Mouse (Mus musculus) lung, embryonic 16.5 days (tissue): ENCODE measurements around the gene Nmrk2. TPM values are rescaled to one million over a fixed set of nuclear protein-coding genes. Genes with fewer than 3 reads are reported as not detected.
A peak's percentile ranks its signal among the peaks of the same experiment; 100 is the strongest.

Experiments used
- ATAC-seq: fragments of 200-750 bp; cut with Nextera tagmentation; 2 replicates; pipeline ENCODE4 v1.8.0; 2017; ENCODE audit warnings: low read depth, mild to moderate bottlenecking, moderate library complexity
- H3K27ac ChIP-seq: fragments of 300-500 bp; sonication (generic); 2 replicates; pipeline ENCODE4 v1.5.1; 2014; ENCODE audit warnings: mild to moderate bottlenecking, control low read depth, low read length
- H3K27me3 ChIP-seq: fragments of 300-500 bp; sonication (generic); 2 replicates; pipeline ENCODE4 v1.6.1; 2014; ENCODE audit warnings: low read depth, low read length, mixed read lengths; ENCODE audit not compliant: control insufficient read depth, insufficient read depth
- H3K36me3 ChIP-seq: fragments of 300-500 bp; sonication (generic); 2 replicates; pipeline ENCODE4 v1.6.1; 2014; ENCODE audit warnings: low read length; ENCODE audit not compliant: control insufficient read depth, insufficient read depth
- H3K4me1 ChIP-seq: fragments of 300-500 bp; sonication (generic); replicated peaks from 2 replicates; pipeline ENCODE4 v1.6.1; 2014; ENCODE audit warnings: low read length, mixed read lengths; ENCODE audit not compliant: control insufficient read depth, insufficient read depth
- H3K4me2 ChIP-seq: fragments of 300-500 bp; sonication (generic); 2 replicates; pipeline ENCODE4 v1.6.1; 2014; ENCODE audit warnings: low read depth, low read length, control low read depth
- H3K4me3 ChIP-seq: fragments of 300-500 bp; sonication (generic); 2 replicates; pipeline ENCODE4 v1.5.1; 2014; ENCODE audit warnings: mild to moderate bottlenecking, low read length, control low read depth
- H3K9ac ChIP-seq: fragments of 300-500 bp; sonication (generic); 2 replicates; pipeline ENCODE4 v1.6.1; 2014; ENCODE audit warnings: low read length, control low read depth
- H3K9me3 ChIP-seq: fragments of 300-500 bp; sonication (generic); 2 replicates; pipeline ENCODE4 v1.6.1; 2016; ENCODE audit warnings: low read length; ENCODE audit not compliant: control insufficient read depth
- WGBS: fragments of 180-500 bp; shearing (Covaris S2); extraction: QIAGEN DNeasy Blood & Tissue Kit; methylation state at CpG from one replicate; pipeline ENCODE4 v1.1.7; 2014; 5-methylcytosine and 5-hydroxymethylcytosine counted together
- polyA plus RNA-seq: library from polyadenylated mRNA; unstranded; fragments of >200 nt; fragmentation: Nextera tagmentation; extraction: Ambion mirVana; gene quantifications from 2 replicates; pipeline ENCODE4 v1.2.1, GENCODE M21; 2015

Nmrk2 gene
- polyA plus RNA-seq, 1 experiment from 2014 or later = 0.31 TPM

- WGBS = under 1% methylated on average over 85 of the region's 93 CpGs
- peak overlapping the region; percentile 82 for H3K27ac ChIP-seq
- peak overlapping the region; percentile 50 for H3K4me3 ChIP-seq
- H3K27me3 ChIP-seq = peaks cover 36% of the 10 kb centered on the region
- H3K9me3 ChIP-seq = no peaks in the 10 kb centered on the region
- peaks cover 23% of the 10 kb centered on the region for H3K4me1 ChIP-seq
- peak overlapping the region; percentile 95 for H3K4me2 ChIP-seq
- peak overlapping the region; percentile 66 for H3K9ac ChIP-seq
- peak; percentile 90 for ATAC-seq
- peaks cover 12% of the 10 kb centered on the region for H3K36me3 ChIP-seq
Measured at GRCm38 (mm10) chr10:81192270-81192967, 9.4 kb downstream of the Nmrk2 start.

GRCm38 (mm10) chr10:81191342-81191982 is 10.4 kb downstream of the Nmrk2 start:
- ATAC-seq = no peak
- no peak overlapping the region for H3K9ac ChIP-seq
- H3K9me3 ChIP-seq = no peaks in the 10 kb centered on the region
- H3K4me1 ChIP-seq = peaks cover 23% of the 10 kb centered on the region
- 72% methylated on average over 18 of the region's 18 CpGs for WGBS
- peak overlapping the region; percentile 95 for H3K4me2 ChIP-seq
- H3K4me3 ChIP-seq = peak overlapping the region; percentile 50
- peaks cover 18% of the 10 kb centered on the region for H3K36me3 ChIP-seq
- H3K27me3 ChIP-seq = peaks cover 28% of the 10 kb centered on the region
- peak overlapping the region; percentile 82 for H3K27ac ChIP-seq

GRCm38 (mm10) chr10:81190912-81191321 is 10.9 kb downstream of the Nmrk2 start:
- peaks cover 18% of the 10 kb centered on the region for H3K36me3 ChIP-seq
- no peak for ATAC-seq
- no peak overlapping the region for H3K9ac ChIP-seq
- peaks cover 23% of the 10 kb centered on the region for H3K4me1 ChIP-seq
- H3K9me3 ChIP-seq = no peaks in the 10 kb centered on the region
- no peak overlapping the region for H3K4me3 ChIP-seq
- H3K27me3 ChIP-seq = peaks cover 25% of the 10 kb centered on the region
- no peak overlapping the region for H3K4me2 ChIP-seq
- peak overlapping the region; percentile 25; the same call in 1 of the 2 replicates for H3K27ac ChIP-seq
- 51% methylated on average over 6 of the region's 6 CpGs for WGBS

- 67% methylated on average over 31 of the region's 31 CpGs for WGBS
- H3K27me3 ChIP-seq = peaks cover 23% of the 10 kb centered on the region
- H3K4me2 ChIP-seq = no peak overlapping the region
- no peak overlapping the region for H3K9ac ChIP-seq
- no peak overlapping the region for H3K27ac ChIP-seq
- peaks cover 24% of the 10 kb centered on the region for H3K4me1 ChIP-seq
- no peak for ATAC-seq
- no peaks in the 10 kb centered on the region for H3K9me3 ChIP-seq
- no peak overlapping the region for H3K4me3 ChIP-seq
- peaks cover 21% of the 10 kb centered on the region for H3K36me3 ChIP-seq
Measured at GRCm38 (mm10) chr10:81190236-81190911, 11.5 kb downstream of the Nmrk2 start.

GRCm38 (mm10) chr10:81189821-81190220 is 12.0 kb downstream of the Nmrk2 start:
- no peak overlapping the region for H3K4me3 ChIP-seq
- H3K36me3 ChIP-seq = peaks cover 23% of the 10 kb centered on the region
- WGBS = 72% methylated on average over 26 of the region's 26 CpGs

GRCm38 (mm10) chr10:81187161-81187560 is 14.7 kb downstream of the Nmrk2 start:
- Histone ChIP-seq H3K9me3 (no peaks in the 10 kb centered on the region), H3K4me3 (no peak overlapping the region), H3K27me3 (no peaks in the 10 kb centered on the region), H3K9ac (no peak overlapping the region; the same call in 1 of the 2 replicates), H3K36me3 (peaks cover 28% of the 10 kb centered on the region), H3K27ac (no peak overlapping the region), H3K4me1 (peaks cover 36% of the 10 kb centered on the region), H3K4me2 (no peak overlapping the region)
- WGBS = 92% methylated on average over 9 of the region's 9 CpGs
- ATAC-seq = no peak

More at GRCm38 (mm10) chr10:81189821-81190220, 12.0 kb downstream of the Nmrk2 start:
- Histone ChIP-seq H3K4me2 (no peak overlapping the region), H3K4me1 (peaks cover 29% of the 10 kb centered on the region), H3K27ac (no peak overlapping the region), H3K9me3 (no peaks in the 10 kb centered on the region), H3K27me3 (peaks cover 18% of the 10 kb centered on the region), H3K9ac (no peak overlapping the region)
- no peak for ATAC-seq

GRCm38 (mm10) chr10:81184765-81185164 is 17.1 kb downstream of the Nmrk2 start:
- peak; percentile 38 for ATAC-seq

GRCm38 (mm10) chr10:81183805-81184204 is 18.0 kb downstream of the Nmrk2 start, which contains the start of gene 4930442H23Rik:
Gene 4930442H23Rik, minus strand, starts transcription at chr10:81183849.
- peak within 1 kb of the TSS; percentile 69 for H3K4me3 ChIP-seq
- H3K27ac ChIP-seq = peak within 1 kb of the TSS; percentile 93
- no peak for ATAC-seq
- H3K36me3 ChIP-seq = peaks cover 53% of the 10 kb centered on the region
- H3K27me3 ChIP-seq = no peaks in the 10 kb centered on the region
- WGBS = 61% methylated on average over 5 of the region's 5 CpGs
- peak within 1 kb of the TSS; percentile 78 for H3K9ac ChIP-seq
- H3K4me2 ChIP-seq = peak within 1 kb of the TSS; percentile 60
- peaks cover 25% of the 10 kb centered on the region for H3K4me1 ChIP-seq
- H3K9me3 ChIP-seq = no peaks in the 10 kb centered on the region

More at GRCm38 (mm10) chr10:81184765-81185164, 17.1 kb downstream of the Nmrk2 start:
- WGBS = 13% methylated on average over 4 of the region's 4 CpGs
- Histone ChIP-seq H3K9me3 (no peaks in the 10 kb centered on the region), H3K27me3 (no peaks in the 10 kb centered on the region), H3K4me3 (no peak overlapping the region), H3K9ac (no peak overlapping the region; the same call in 1 of the 2 replicates), H3K27ac (peak overlapping the region; percentile 93), H3K36me3 (peaks cover 43% of the 10 kb centered on the region), H3K4me2 (peak overlapping the region; percentile 25; the same call in 1 of the 2 replicates), H3K4me1 (peaks cover 25% of the 10 kb centered on the region)
